Mouse (Mus musculus): ENCODE results near the gene Fezf1. TPM values are rescaled to one million over a fixed set of nuclear protein-coding genes. Genes with fewer than 3 reads are reported as not detected.

Fezf1 gene
- total and polyA plus RNA-seq, 3 experiments: not detected

DNA sequence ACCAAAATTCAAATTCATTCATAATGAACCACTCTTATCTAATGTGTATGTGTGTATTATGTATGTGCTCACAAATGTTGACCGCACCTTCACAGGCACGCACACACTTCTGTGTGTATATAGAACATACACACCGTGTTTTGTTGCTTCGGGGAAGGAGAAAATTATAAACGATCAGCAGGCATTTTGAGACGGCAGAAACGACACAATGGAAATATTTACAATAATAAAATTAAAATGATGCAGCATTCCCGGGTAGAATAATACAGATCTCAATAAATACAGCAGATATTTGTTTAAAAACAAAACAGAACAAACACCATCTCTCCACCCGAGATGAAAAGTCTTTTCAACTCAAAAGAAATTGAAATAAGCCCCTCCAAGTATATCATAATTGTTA is 3.0 kb downstream of the Fezf1 start:
- Histone ChIP-seq H3K79me2 (replicated peaks; ENCODE audit: control insufficient read depth, extremely low read depth, insufficient read depth, poor library complexity, severe bottlenecking) (no peaks in the 10 kb centered on the region), H3K4me3 (replicated peaks in 1 of 3; ENCODE audit: low read depth in 2 of 3, low read length in 2 of 3, poor library complexity in 1 of 3) (no peak overlapping the region), H3K4me1 (ENCODE audit: control insufficient read depth in 1 of 2, insufficient read depth in 2 of 2) (no peaks in the 10 kb centered on the region), H3K36me3 (replicated peaks in 1 of 2; ENCODE audit: control insufficient read depth in 1 of 2, insufficient read depth in 1 of 2, low read length in 1 of 2) (no peaks in the 10 kb centered on the region), H3K27me3 (replicated peaks) (no peaks in the 10 kb centered on the region), H3K9me3 (replicated peaks; ENCODE audit: low read length) (peaks cover 34% of the 10 kb centered on the region), H3K27ac (ENCODE audit: insufficient read depth, low read depth) (no peak overlapping the region), H3K9ac (ENCODE audit: insufficient read depth, low read depth) (no peak overlapping the region), H3K4me2 (ENCODE audit: insufficient read depth, low read depth, poor library complexity, severe bottlenecking) (no peak overlapping the region)
- no peak for TF ChIP-seq POLR2AphosphoS2 (IDR thresholded peaks at IDR 0.05; ENCODE audit: low read depth, low read length)
- TF ChIP-seq MAX (IDR thresholded peaks at IDR 0.05; ENCODE audit: low read length): no peak
- TF ChIP-seq MAFK (IDR thresholded peaks at IDR 0.05; ENCODE audit: insufficient replicate concordance, low read length): no peak
- TF ChIP-seq ZKSCAN1 (IDR thresholded peaks at IDR 0.05; ENCODE audit: borderline replicate concordance, low read depth, low read length): no peak
- TF ChIP-seq NELFE (IDR thresholded peaks at IDR 0.05; ENCODE audit: low read depth, low read length): no peak
- no peak for TF ChIP-seq SIN3A (IDR thresholded peaks at IDR 0.05; ENCODE audit: low read length)
- TF ChIP-seq USF2 (conservative IDR thresholded peaks at IDR 0.05; ENCODE audit: low read depth, low read length): no peak
- TF ChIP-seq MXI1 (IDR thresholded peaks at IDR 0.05; ENCODE audit: low read depth, low read length): no peak
- TF ChIP-seq KAT2A (IDR thresholded peaks at IDR 0.05; ENCODE audit: insufficient replicate concordance, low read length): no peak
- TF ChIP-seq MYC (IDR thresholded peaks at IDR 0.05; ENCODE audit: low read depth, low read length): no peak
- no peak for TF ChIP-seq CHD1 (IDR thresholded peaks at IDR 0.05; ENCODE audit: low read depth, low read length)
- TF ChIP-seq MAZ (IDR thresholded peaks at IDR 0.05; ENCODE audit: low read depth, low read length): no peak
- TF ChIP-seq SMC3 (IDR thresholded peaks at IDR 0.05; ENCODE audit: low read depth, low read length): no peak
- TF ChIP-seq UBTF (IDR thresholded peaks at IDR 0.05; ENCODE audit: low read depth, low read length): no peak
- dilution Hi-C loops (cut with MboI; ENCODE audit: extremely low pct_ligation_motif_present, extremely low pct_unique_long_range_greater_than_20kb, low sequenced_read_pairs) (no loop called here), in situ Hi-C loops (cut with MboI; ENCODE audit: low pct_ligation_motif_present, low pct_unique_long_range_greater_than_20kb, low sequenced_read_pairs) (no loop called here)
- DNase-seq (ENCODE audit: extremely low read depth): no peak

- no peak for DNase-seq (ENCODE audit: extremely low read depth)
- Histone ChIP-seq H3K4me3 (replicated peaks in 1 of 3; ENCODE audit: low read depth in 2 of 3, low read length in 2 of 3, poor library complexity in 1 of 3) (no peak overlapping the region), H3K79me2 (replicated peaks; ENCODE audit: control insufficient read depth, extremely low read depth, insufficient read depth, poor library complexity, severe bottlenecking) (no peaks in the 10 kb centered on the region), H3K9ac (ENCODE audit: insufficient read depth, low read depth) (no peak overlapping the region), H3K4me1 (ENCODE audit: control insufficient read depth in 1 of 2, insufficient read depth in 2 of 2) (no peaks in the 10 kb centered on the region), H3K4me2 (ENCODE audit: insufficient read depth, low read depth, poor library complexity, severe bottlenecking) (no peak overlapping the region), H3K27ac (ENCODE audit: insufficient read depth, low read depth) (no peak overlapping the region), H3K9me3 (replicated peaks; ENCODE audit: low read length) (peaks cover 26% of the 10 kb centered on the region), H3K36me3 (replicated peaks in 1 of 2; ENCODE audit: control insufficient read depth in 1 of 2, insufficient read depth in 1 of 2, low read length in 1 of 2) (no peaks in the 10 kb centered on the region), H3K27me3 (replicated peaks) (no peaks in the 10 kb centered on the region)
- in situ Hi-C loops (cut with MboI; ENCODE audit: low pct_ligation_motif_present, low pct_unique_long_range_greater_than_20kb, low sequenced_read_pairs) (no loop called here), dilution Hi-C loops (cut with MboI; ENCODE audit: extremely low pct_ligation_motif_present, extremely low pct_unique_long_range_greater_than_20kb, low sequenced_read_pairs) (no loop called here)
- TF ChIP-seq MAZ (IDR thresholded peaks at IDR 0.05; ENCODE audit: low read depth, low read length) (no peak), NRF1 (IDR thresholded peaks at IDR 0.05; ENCODE audit: low read depth, low read length) (no peak), GABPA (IDR thresholded peaks at IDR 0.05; ENCODE audit: insufficient replicate concordance, low read depth, low read length) (no peak), SIN3A (IDR thresholded peaks at IDR 0.05; ENCODE audit: low read length) (no peak), ETS1 (conservative IDR thresholded peaks at IDR 0.05; ENCODE audit: low read depth, low read length) (no peak), POLR2AphosphoS2 (IDR thresholded peaks at IDR 0.05; ENCODE audit: low read depth, low read length) (no peak), IRF4 (IDR thresholded peaks at IDR 0.05; ENCODE audit: low read depth, low read length) (no peak), MAX (IDR thresholded peaks at IDR 0.05; ENCODE audit: low read length) (no peak), SMC3 (IDR thresholded peaks at IDR 0.05; ENCODE audit: low read depth, low read length) (no peak)
Observed at GRCm38 (mm10) chr6:23243821-23244760, 4.1 kb downstream of the Fezf1 start.
